8 mouse cellular contexts compared by ENCODE assay signal in the genomic region with DNA sequence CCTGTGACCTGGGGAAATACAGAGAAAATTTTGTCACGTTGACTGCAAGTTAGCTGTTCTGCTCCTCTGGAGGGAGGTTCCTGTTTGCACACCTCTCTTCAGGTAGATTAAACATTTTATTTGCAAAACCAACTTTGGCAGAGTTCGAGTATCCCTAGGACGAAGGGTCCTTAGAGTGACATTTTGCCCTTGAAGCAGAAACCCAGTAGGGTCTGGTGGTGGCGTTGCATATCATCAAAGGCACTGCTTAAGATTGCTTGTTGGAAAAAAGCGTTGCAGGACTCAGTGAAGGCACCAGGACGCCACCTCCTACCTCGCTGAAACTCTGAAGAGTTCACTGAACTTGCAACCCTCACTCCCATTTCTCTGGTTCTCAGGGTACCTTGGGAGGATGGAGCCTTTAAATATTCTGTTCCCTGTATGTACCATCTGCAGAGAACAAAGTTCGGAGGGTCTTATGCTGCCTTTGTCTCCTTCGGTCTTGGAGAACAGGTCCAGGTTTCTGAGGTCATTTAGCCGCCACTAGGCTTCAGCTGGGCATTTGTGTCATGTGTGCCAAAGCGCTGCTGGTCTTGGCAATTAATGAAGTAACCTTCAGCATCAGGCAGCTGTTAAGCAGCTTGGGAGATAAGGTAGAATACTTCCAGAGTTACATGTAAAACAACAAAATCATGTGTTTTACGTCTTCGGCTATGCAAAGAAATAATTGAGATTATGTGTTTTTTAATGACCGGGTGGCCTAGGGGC.
A peak's percentile ranks its signal among the peaks of the same experiment; 100 is the strongest.
DNase-seq lines count a peak whose midpoint lies in the region; TF ChIP-seq lines count a peak whose summit lies in the region.

No protein-coding gene starts in this region.

- no peak overlapping the region for H3K27ac ChIP-seq in testis, adult 2 months (ENCODE audit: control insufficient read depth, insufficient read depth, low read depth, low read length)
- H3K27ac ChIP-seq in midbrain, embryonic 10.5 days (replicated peaks), result peak overlapping the region; percentile 85

- H3K36me3 ChIP-seq in testis, adult 2 months (ENCODE audit: control insufficient read depth, insufficient read depth, low read length), result no peaks in the 10 kb centered on the region
- no peaks in the 10 kb centered on the region for H3K36me3 ChIP-seq in midbrain, embryonic 10.5 days

- TF ChIP-seq CTCF in testis, adult 2 months (IDR thresholded peaks at IDR 0.05; ENCODE audit: control insufficient read depth, insufficient read depth, insufficient replicate concordance, low read depth, low read length), result no peak

- H3K27me3 ChIP-seq in testis, adult 2 months (ENCODE audit: control insufficient read depth, insufficient read depth, low read length), result no peaks in the 10 kb centered on the region
- peaks cover 31% of the 10 kb centered on the region for H3K27me3 ChIP-seq in midbrain, embryonic 10.5 days (ENCODE audit: low read depth, poor library complexity, severe bottlenecking)

- H3K4me1 ChIP-seq in testis, adult 2 months (ENCODE audit: control insufficient read depth, insufficient read depth, low read length), result peaks cover 4% of the 10 kb centered on the region
- peaks cover 18% of the 10 kb centered on the region for H3K4me1 ChIP-seq in midbrain, embryonic 10.5 days

- peak overlapping the region; percentile 56 for H3K4me3 ChIP-seq in testis, adult 2 months (ENCODE audit: control insufficient read depth, low read depth, low read length)
- H3K4me3 ChIP-seq in midbrain, embryonic 10.5 days, result peak overlapping the region; percentile 72

- no peak for DNase-seq in testis, postnatal 14 days (ENCODE audit: low spot score)
- DNase-seq in heart, postnatal 4 days, result peak; percentile 28
- DNase-seq in midbrain, embryonic 10.5 days (ENCODE audit: low spot score), result no peak
- peak; percentile 47 for DNase-seq in thymus, postnatal 4 days
- DNase-seq in urinary bladder, postnatal 25 days (ENCODE audit: low spot score), result no peak
- DNase-seq in gastrocnemius, postnatal 4 days (ENCODE audit: low spot score in 2 of 2), result no peak
- no peak for DNase-seq in adrenal gland, adult 8-10 months

- no peak for TF ChIP-seq POLR2A in testis, adult 2 months (IDR thresholded peaks at IDR 0.05; ENCODE audit: control insufficient read depth, low read depth, low read length)

- WGBS in midbrain, embryonic 10.5 days, result 45% methylated on average over 14 of the region's 14 CpGs

- H3K9me3 ChIP-seq in midbrain, embryonic 10.5 days (replicated peaks), result no peaks in the 10 kb centered on the region

Comparison
In these comparisons a context has a peak if more than half of its experiments do, and no peak if none do; other contexts are left out.
1. DNase-seq: peak in heart, postnatal 4 days (single experiment) and thymus, postnatal 4 days (single experiment); none in testis, postnatal 14 days (single experiment), midbrain, embryonic 10.5 days (single experiment), urinary bladder, postnatal 25 days (single experiment), gastrocnemius, postnatal 4 days (0 of 2) and adrenal gland, adult 8-10 months (single experiment).